Mouse (Mus musculus) thymus, postnatal 0 days (tissue): ENCODE measurements around the gene Phactr2. TPM values are rescaled to one million over a fixed set of nuclear protein-coding genes. Genes with fewer than 3 reads are reported as not detected.
"Not testable (repeated sequence)": the region's sequence is repeated elsewhere in the genome, so short reads cannot be mapped to it uniquely, and the experiment has no call there.

Experiments
- DNase-seq: peaks from one replicate; pipeline ENCODE4 v3.0.0-alpha.2; 2015; ENCODE audit warnings: low spot score
- polyA plus RNA-seq: library from polyadenylated mRNA; unstranded; fragments of >200 nt; fragmentation: Nextera tagmentation; extraction: Ambion mirVana; gene quantifications from 2 replicates; pipeline ENCODE4 v1.2.1, GENCODE M21; 2015

Phactr2 gene
- 6.8 and 7.0 TPM in 2 replicates for polyA plus RNA-seq

DNA sequence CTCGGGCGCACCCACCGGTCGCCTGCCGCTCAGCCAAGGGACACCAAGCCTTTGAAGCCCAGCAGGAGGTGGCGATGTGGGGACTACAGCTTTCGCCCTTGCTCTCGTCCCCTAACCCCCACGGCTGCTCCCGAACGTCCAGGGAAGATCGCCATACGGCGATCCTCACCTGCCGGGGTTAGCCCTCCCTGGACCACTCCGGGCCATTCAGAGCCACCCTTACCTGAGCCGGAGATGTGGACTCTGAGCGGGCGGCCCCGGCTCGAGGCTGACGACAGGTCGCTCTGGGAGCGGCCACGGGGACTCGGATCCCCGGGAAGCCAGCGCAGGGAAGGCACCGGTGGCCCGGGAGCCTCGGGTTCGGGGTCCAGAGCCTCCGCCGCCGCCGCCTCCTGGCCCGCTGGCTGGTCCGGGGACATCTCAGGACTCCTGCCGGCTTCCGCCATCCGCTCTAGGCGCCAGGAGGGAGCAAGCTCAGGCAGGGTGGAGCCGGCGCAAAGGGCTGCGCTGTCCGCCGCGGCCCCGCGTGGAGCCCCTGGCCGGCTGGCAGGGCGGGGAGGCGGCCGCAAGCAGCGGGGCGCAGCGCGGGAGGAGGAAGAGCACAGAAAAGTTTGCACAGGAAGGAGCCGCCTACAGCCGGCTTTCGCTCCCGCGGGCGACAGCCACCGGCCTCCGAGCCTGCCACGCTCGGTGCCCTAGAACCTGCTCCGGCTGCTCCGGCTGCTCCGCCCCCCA is at the start of gene Phactr2:
Gene Phactr2, minus strand, starts transcription at position 580 of the 735 bp plus-strand sequence.
- DNase-seq: peak; percentile 65

GRCm38 (mm10) chr10:13521857-13522256 is 47.6 kb upstream of the Phactr2 start:
- DNase-seq: no peak

DNA sequence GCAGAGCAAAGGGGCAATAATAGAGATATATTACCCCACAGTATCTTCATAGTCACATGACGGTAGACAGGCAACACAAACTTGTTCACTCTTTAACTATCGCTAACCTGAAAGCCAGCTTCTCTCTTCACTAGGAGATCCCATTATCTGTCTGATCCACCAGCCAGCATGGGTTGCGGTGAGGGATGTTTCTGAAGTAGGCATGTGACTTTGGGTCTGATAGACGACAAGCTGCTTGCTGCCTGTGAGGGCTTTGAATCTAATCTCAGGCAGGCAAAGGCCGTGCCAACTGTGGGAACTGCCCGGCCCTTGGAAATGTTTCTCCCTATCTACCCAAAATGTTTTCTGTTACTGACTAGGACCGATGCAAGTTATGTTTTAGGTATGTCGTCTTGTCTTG is 28.2 kb upstream of the Phactr2 start:
- no peak for DNase-seq

- not testable (repeated sequence) for DNase-seq
Observed at GRCm38 (mm10) chr10:13501533-13501932, 27.3 kb upstream of the Phactr2 start.

GRCm38 (mm10) chr10:13500938-13501496 is 26.8 kb upstream of the Phactr2 start:
- DNase-seq: peak; percentile 90

- no peak for DNase-seq
Observed at GRCm38 (mm10) chr10:13500473-13500872, 26.3 kb upstream of the Phactr2 start.

DNA sequence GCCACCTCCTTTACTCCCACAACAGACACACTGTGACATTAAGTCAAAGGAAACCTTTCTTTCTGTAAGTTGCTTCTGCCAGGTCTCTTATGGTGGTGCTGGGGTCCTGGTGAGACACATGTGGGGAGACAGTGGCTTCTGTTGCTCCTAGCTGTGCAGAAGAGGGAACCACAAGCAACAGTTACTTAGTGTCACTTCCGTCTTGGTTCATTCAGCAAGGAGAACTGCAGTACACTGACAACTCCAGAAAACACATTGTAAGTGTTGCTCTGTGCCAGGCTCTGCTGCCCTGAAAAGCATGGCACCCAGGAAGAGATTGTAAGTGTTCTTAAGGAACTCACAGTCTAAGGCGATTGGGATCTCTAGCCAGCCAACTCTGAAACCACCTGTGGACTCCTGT is 25.1 kb upstream of the Phactr2 start, which contains the start of gene Fuca2:
Gene Fuca2, plus strand, starts transcription at position 210 of the 400 bp plus-strand sequence.
- DNase-seq: peak; percentile 58

GRCm38 (mm10) chr10:13496315-13496714 is 22.1 kb upstream of the Phactr2 start:
- DNase-seq: no peak

GRCm38 (mm10) chr10:13493978-13494686 is 19.9 kb upstream of the Phactr2 start:
- DNase-seq: no peak

DNA sequence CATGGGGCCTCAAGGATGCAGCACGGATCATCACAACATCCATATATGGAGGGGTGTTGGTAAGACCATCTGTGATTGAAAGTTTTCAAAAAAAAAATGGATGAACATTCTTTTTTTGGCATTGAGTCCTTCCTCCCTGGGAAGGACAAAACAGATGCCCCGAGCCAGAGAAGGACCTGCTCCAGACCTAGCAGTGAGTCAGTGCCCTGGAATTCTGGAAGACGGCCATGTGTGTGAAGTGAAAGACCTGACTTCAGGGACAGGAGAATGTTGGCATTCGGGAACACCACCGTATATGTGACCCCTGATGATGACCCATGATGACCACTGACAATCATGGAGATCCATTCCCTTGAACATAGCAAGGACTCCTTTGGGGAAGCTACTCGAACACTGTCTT is 15.5 kb upstream of the Phactr2 start:
- no peak for DNase-seq

DNA sequence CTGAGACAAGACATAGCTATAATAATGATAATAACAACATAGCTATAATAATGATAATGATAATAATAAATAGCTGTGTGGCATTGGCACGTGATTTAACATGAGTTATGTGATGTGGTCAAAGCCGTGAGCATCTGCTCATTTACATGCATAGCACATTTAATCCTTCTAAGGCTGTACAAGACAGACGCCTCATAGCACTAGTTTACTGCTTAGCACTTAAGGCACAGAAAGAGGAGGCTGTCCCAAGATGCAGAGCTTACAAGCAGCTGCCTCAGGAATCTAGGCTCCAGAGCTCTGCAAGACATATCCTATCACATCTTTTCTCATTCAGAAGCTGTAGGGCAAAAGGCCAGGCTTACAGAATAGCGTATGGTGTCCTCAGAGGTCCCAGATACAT is 11.7 kb upstream of the Phactr2 start:
- no peak for DNase-seq

GRCm38 (mm10) chr10:13479341-13479740 is 5.1 kb upstream of the Phactr2 start:
- DNase-seq: no peak

DNA sequence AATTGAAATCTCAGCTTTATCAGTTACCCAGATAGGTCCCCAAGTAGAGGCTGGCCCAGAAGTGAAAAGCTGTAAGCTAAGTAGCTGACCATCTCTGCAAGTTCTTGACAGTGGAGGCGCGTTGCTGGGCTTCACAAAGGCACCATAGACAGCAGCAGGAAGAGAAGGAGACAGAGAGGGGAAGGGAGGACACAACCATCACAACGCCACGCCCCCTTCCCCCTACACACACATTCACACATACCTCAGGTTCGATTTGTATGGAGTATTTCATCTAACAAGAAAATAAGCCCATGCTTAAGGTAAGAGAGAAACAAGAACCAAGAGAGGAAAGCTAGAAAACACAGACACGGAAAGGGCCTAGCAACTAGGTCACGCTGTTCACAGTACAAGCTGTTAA is 909 bp upstream of the Phactr2 start:
- peak; percentile 33 for DNase-seq

- DNase-seq: no peak
Observed at GRCm38 (mm10) chr10:13474568-13474955, 350 bp upstream of the Phactr2 start.

- no peak for DNase-seq
Observed at GRCm38 (mm10) chr10:13473287-13473832, 852 bp downstream of the Phactr2 start.

DNA sequence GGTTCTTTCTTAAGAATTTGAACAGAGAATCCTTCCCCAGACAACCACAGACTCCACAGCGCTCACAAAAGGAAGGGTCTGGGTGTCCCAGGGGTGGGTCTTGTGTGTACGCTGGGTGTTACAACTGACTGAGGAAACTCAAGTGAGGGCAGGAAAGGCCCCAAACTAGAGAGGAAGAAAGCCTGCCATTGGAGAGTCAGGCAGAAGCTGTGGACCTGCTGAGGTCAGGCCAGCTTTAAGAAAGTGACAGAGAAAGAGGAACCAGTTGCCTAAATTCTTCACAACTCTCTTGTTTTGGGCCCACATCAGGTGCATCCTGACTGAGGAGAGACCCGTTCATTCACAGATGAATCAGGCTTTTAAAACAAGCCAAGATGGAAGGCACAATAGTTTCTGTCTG is 4.0 kb downstream of the Phactr2 start:
- DNase-seq: no peak

- not testable (repeated sequence) for DNase-seq
Observed at GRCm38 (mm10) chr10:13468025-13468529, 6.1 kb downstream of the Phactr2 start.

DNA sequence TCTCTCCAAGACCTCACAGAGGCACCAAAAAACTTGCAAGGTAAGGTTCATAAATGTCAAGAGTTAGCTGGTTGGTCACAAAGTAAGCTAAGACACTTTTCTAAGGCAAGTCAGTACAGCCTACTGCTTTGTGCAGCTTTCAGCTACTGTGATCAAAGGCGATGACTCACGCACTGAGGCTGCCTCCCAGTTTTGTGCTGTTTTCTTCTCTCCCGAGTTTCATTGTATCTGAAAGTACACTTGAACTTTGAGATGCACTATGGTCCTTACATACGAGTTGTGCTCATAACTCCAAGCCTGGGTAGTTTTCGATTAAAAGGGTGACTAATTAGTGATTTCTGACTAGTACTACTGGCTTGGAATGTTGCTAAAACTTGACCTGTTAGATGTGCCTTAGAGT is 7.3 kb downstream of the Phactr2 start:
- no peak for DNase-seq

DNA sequence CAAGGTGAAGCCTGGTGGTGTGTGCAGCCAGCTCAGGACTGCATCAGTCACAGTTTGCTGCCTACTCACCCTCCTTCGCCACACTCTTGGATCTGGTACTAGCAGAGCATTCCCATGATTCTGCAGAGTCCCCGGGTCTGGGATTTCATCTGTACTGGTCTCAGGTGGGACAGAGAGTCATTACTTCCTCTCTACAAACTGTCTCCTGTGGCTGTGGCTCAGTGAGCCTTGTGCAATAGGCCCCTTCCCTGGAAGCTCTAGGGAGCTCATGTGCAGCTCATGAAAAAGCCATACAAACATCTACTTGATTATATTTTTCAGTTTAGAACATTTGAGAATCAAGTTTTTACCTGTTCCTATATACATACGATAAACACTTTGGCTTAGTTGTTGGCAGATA is 9.9 kb downstream of the Phactr2 start:
- not testable (repeated sequence) for DNase-seq

DNA sequence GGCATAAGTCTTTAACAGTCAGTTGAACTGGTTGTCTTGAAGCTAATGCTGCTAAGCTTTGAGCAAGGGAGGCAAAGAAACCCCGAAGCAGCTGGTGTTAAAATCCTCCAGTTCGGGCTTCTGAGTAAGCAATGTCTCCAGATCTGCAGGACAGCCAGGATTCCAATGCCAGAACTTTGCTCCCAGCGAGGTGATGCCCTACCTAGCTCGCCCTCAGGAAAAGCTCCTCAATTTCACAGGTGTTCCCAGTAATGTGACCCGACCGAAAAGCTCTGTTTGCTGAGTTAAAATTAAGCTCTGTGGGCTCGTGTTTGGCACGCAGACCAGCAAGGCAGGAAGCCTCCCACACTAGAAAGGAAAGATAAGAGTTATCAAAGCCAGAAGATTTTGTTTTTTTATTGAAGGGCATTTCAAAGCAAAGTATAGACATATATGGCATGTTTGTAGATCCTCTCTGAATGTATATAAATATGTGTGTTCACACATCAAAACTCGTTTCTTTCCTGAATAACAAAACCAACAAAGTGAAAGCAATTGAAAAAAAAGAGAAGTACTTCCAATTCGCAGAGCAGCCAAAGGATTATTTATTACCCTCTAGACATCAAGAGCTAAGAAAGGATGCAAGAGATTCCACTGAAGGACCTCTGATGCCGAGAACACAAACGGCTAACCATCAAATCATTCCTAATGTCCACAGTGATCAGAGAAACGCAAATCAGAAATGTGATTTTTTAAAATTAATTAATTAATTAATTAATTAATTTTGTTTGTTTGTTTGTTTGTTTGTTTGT is 20.8 kb downstream of the Phactr2 start:
- no peak for DNase-seq

DNA sequence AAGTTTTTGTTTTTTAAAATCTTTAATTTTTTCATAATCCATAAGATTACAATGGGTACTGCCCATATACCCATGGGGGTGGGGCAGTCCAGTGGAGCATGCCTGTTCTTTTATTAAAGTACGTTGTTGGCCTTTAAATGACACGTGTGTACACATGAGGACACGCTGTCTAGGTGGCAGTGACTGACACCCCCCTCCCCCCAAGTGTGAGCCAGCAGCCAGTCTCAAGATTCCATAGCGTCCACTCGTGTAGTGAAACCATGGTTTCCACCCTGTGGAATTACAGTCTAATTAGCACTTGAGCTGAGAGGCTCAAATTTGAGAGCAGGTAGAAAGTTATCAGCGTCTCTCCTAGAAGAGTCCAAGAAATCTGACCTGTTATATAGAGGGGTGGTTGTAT is 22.6 kb downstream of the Phactr2 start:
- no peak for DNase-seq
